Mouse (Mus musculus): ENCODE measurements around the gene Pdpk1. TPM values are rescaled to one million over a fixed set of nuclear protein-coding genes. Genes with fewer than 3 reads are reported as not detected.

Pdpk1 gene
- polyA plus RNA-seq, 1 experiment, result 42.6 TPM

- no peaks in the 10 kb centered on the region for H3K4me1 ChIP-seq (ENCODE audit: control insufficient read depth, insufficient read depth, low read length)
- no peak overlapping the region for H3K4me3 ChIP-seq (ENCODE audit: insufficient read depth, low read length)
- TF ChIP-seq POLR2A (IDR thresholded peaks at IDR 0.05; ENCODE audit: low read depth, low read length), result no peak
- no peak for TF ChIP-seq CTCF (IDR thresholded peaks at IDR 0.05; ENCODE audit: borderline replicate concordance, insufficient read depth, low read length)
- no peak overlapping the region for H3K27ac ChIP-seq (ENCODE audit: insufficient read depth, low read length)
Observed at GRCm38 (mm10) chr17:24174259-24174658, 23.5 kb upstream of the Pdpk1 start.

GRCm38 (mm10) chr17:24173423-24173822, 22.7 kb upstream of the Pdpk1 start:
- H3K27ac ChIP-seq (ENCODE audit: insufficient read depth, low read length), result no peak overlapping the region
- TF ChIP-seq POLR2A (IDR thresholded peaks at IDR 0.05; ENCODE audit: low read depth, low read length) (no peak), CTCF (IDR thresholded peaks at IDR 0.05; ENCODE audit: borderline replicate concordance, insufficient read depth, low read length) (peak; percentile 66; the same call in 1 of the 2 replicates)
- no peaks in the 10 kb centered on the region for H3K4me1 ChIP-seq (ENCODE audit: control insufficient read depth, insufficient read depth, low read length)
- H3K4me3 ChIP-seq (ENCODE audit: insufficient read depth, low read length), result no peak overlapping the region

GRCm38 (mm10) chr17:24171738-24172137, 21.0 kb upstream of the Pdpk1 start:
- Histone ChIP-seq H3K27ac (ENCODE audit: insufficient read depth, low read length) (no peak overlapping the region), H3K4me3 (ENCODE audit: insufficient read depth, low read length) (no peak overlapping the region), H3K4me1 (ENCODE audit: control insufficient read depth, insufficient read depth, low read length) (0 out of 2 replicates have a peak, but pooled peaks cover 3% of the 10 kb centered on the region)
- TF ChIP-seq CTCF (IDR thresholded peaks at IDR 0.05; ENCODE audit: borderline replicate concordance, insufficient read depth, low read length) (no peak), POLR2A (IDR thresholded peaks at IDR 0.05; ENCODE audit: low read depth, low read length) (no peak)

- H3K4me3 ChIP-seq (ENCODE audit: insufficient read depth, low read length), result no peak overlapping the region
- no peak for TF ChIP-seq POLR2A (IDR thresholded peaks at IDR 0.05; ENCODE audit: low read depth, low read length)
- no peak for TF ChIP-seq CTCF (IDR thresholded peaks at IDR 0.05; ENCODE audit: borderline replicate concordance, insufficient read depth, low read length)
- H3K27ac ChIP-seq (ENCODE audit: insufficient read depth, low read length), result no peak overlapping the region
- H3K4me1 ChIP-seq (ENCODE audit: control insufficient read depth, insufficient read depth, low read length), result peaks cover 3% of the 10 kb centered on the region; the same call in 1 of the 2 replicates
Observed at GRCm38 (mm10) chr17:24170729-24171128, 20.0 kb upstream of the Pdpk1 start.

- no peak for TF ChIP-seq POLR2A (IDR thresholded peaks at IDR 0.05; ENCODE audit: low read depth, low read length)
- TF ChIP-seq CTCF (IDR thresholded peaks at IDR 0.05; ENCODE audit: borderline replicate concordance, insufficient read depth, low read length), result no peak
- Histone ChIP-seq H3K27ac (ENCODE audit: insufficient read depth, low read length) (no peak overlapping the region), H3K4me1 (ENCODE audit: control insufficient read depth, insufficient read depth, low read length) (peaks cover 6% of the 10 kb centered on the region)
Observed at GRCm38 (mm10) chr17:24170125-24170524, 19.4 kb upstream of the Pdpk1 start.

GRCm38 (mm10) chr17:24169317-24170065, 18.8 kb upstream of the Pdpk1 start, which contains the start of gene Atp6v0c:
TSS of gene Atp6v0c (minus strand) at chr17:24169702.
- H3K4me3 ChIP-seq (ENCODE audit: insufficient read depth, low read length), result peak within 1 kb of the TSS; percentile 78
- TF ChIP-seq POLR2A (IDR thresholded peaks at IDR 0.05; ENCODE audit: low read depth, low read length) (peak; percentile 98), CTCF (IDR thresholded peaks at IDR 0.05; ENCODE audit: borderline replicate concordance, insufficient read depth, low read length) (no peak)
- peaks cover 8% of the 10 kb centered on the region for H3K4me1 ChIP-seq (ENCODE audit: control insufficient read depth, insufficient read depth, low read length)
- H3K27ac ChIP-seq (ENCODE audit: insufficient read depth, low read length), result peak within 1 kb of the TSS; percentile 95

More at GRCm38 (mm10) chr17:24170125-24170524, 19.4 kb upstream of the Pdpk1 start:
- H3K4me3 ChIP-seq (ENCODE audit: insufficient read depth, low read length), result peak overlapping the region; percentile 78

- peak overlapping the region; percentile 78 for H3K4me3 ChIP-seq (ENCODE audit: insufficient read depth, low read length)
- TF ChIP-seq CTCF (IDR thresholded peaks at IDR 0.05; ENCODE audit: borderline replicate concordance, insufficient read depth, low read length) (no peak), POLR2A (IDR thresholded peaks at IDR 0.05; ENCODE audit: low read depth, low read length) (no peak)
- H3K4me1 ChIP-seq (ENCODE audit: control insufficient read depth, insufficient read depth, low read length), result peaks cover 8% of the 10 kb centered on the region
- H3K27ac ChIP-seq (ENCODE audit: insufficient read depth, low read length), result peak overlapping the region; percentile 95
Observed at GRCm38 (mm10) chr17:24168590-24169277, 18.0 kb upstream of the Pdpk1 start.

- TF ChIP-seq POLR2A (IDR thresholded peaks at IDR 0.05; ENCODE audit: low read depth, low read length) (no peak), CTCF (IDR thresholded peaks at IDR 0.05; ENCODE audit: borderline replicate concordance, insufficient read depth, low read length) (no peak)
- peak overlapping the region; percentile 78 for H3K4me3 ChIP-seq (ENCODE audit: insufficient read depth, low read length)
- H3K4me1 ChIP-seq (ENCODE audit: control insufficient read depth, insufficient read depth, low read length), result peaks cover 8% of the 10 kb centered on the region
- no peak overlapping the region for H3K27ac ChIP-seq (ENCODE audit: insufficient read depth, low read length)
Observed at GRCm38 (mm10) chr17:24167891-24168505, 17.3 kb upstream of the Pdpk1 start.

GRCm38 (mm10) chr17:24167120-24167519, 16.4 kb upstream of the Pdpk1 start:
- H3K27ac ChIP-seq (ENCODE audit: insufficient read depth, low read length), result no peak overlapping the region
- peak overlapping the region; percentile 78 for H3K4me3 ChIP-seq (ENCODE audit: insufficient read depth, low read length)
- TF ChIP-seq CTCF (IDR thresholded peaks at IDR 0.05; ENCODE audit: borderline replicate concordance, insufficient read depth, low read length) (no peak), POLR2A (IDR thresholded peaks at IDR 0.05; ENCODE audit: low read depth, low read length) (0 out of 2 replicates have a peak, but pooled peaks have one; percentile 18)
- H3K4me1 ChIP-seq (ENCODE audit: control insufficient read depth, insufficient read depth, low read length), result peaks cover 8% of the 10 kb centered on the region
